Mouse (Mus musculus) heart, adult 2 months (tissue): ENCODE results near the gene Sbk2. TPM values are rescaled to one million over a fixed set of nuclear protein-coding genes. Genes with fewer than 3 reads are reported as not detected.

Experiments used
- DNase-seq, 2 experiments: peaks; one replicate each; pipeline ENCODE4 v3.0.0; 2021
- H3K27ac ChIP-seq: fragments of 200-600 bp; 2 replicates; pipeline ENCODE4 v1.8.1; 2022
- H3K27me3 ChIP-seq: fragments of 200-500 bp; 2 replicates; pipeline ENCODE4 v1.6.1; 2012; ENCODE audit warnings: mild to moderate bottlenecking, low read length, inconsistent platforms, mixed read lengths; ENCODE audit not compliant: control insufficient read depth, insufficient read depth
- H3K36me3 ChIP-seq: fragments of 200-500 bp; 2 replicates; pipeline ENCODE4 v1.6.1; 2012; ENCODE audit warnings: low read length, inconsistent platforms; ENCODE audit not compliant: control insufficient read depth, insufficient read depth
- H3K4me1 ChIP-seq: fragments of 200-500 bp; 2 replicates; pipeline ENCODE4 v1.6.1; 2011; ENCODE audit warnings: low read length; ENCODE audit not compliant: control insufficient read depth, insufficient read depth
- H3K4me3 ChIP-seq: fragments of 200-600 bp; 2 replicates; pipeline ENCODE4 v1.8.1; 2022
- H3K79me2 ChIP-seq: fragments of 200-500 bp; replicated peaks from 2 replicates; pipeline ENCODE4 v1.6.1; 2012; ENCODE audit warnings: mild to moderate bottlenecking, inconsistent platforms, low read length, moderate library complexity, mixed read lengths; ENCODE audit not compliant: control insufficient read depth, insufficient read depth
- H3K9ac ChIP-seq: fragments of 200-500 bp; 2 replicates; pipeline ENCODE4 v1.6.1; 2012; ENCODE audit warnings: low read depth, mild to moderate bottlenecking, control low read depth, inconsistent platforms, low read length, mixed read lengths
- CTCF ChIP-seq: fragments of 200-600 bp; IDR thresholded peaks from 2 replicates; pipeline ENCODE4 v1.8.1; 2022; ENCODE audit warnings: antibody characterized with exemption, mild to moderate bottlenecking, moderate library complexity
- EP300 ChIP-seq: fragments of 200-500 bp; IDR thresholded peaks from 2 replicates; pipeline ENCODE4 v1.6.1; 2011; ENCODE audit warnings: low read depth, low read length, control low read depth; ENCODE audit not compliant: insufficient read depth
- POLR2A ChIP-seq: fragments of 200-500 bp; IDR thresholded peaks from 2 replicates; pipeline ENCODE4 v1.6.1; 2011; ENCODE audit warnings: mild to moderate bottlenecking, low read depth, low read length, control low read depth; ENCODE audit not compliant: insufficient read depth
- WGBS: fragments of 180-500 bp; shearing (Covaris S2); methylation state at CpG from one replicate; pipeline ENCODE4 v1.1.7; 2018; 5-methylcytosine and 5-hydroxymethylcytosine counted together
- intact Hi-C: fragments of 180-260 bp; cut with DNase I; formaldehyde crosslinking; loops from one replicate; pipeline ENCODE4 v1.15.1; 2025
- polyA plus RNA-seq: library from polyadenylated mRNA; depleted of rRNA; stranded (reverse); fragments of >200 nt; gene quantifications from 2 replicates; pipeline ENCODE4 v1.2.3, GENCODE M21; 2012
- total RNA-seq, 2 experiments: library from RNA; stranded (reverse); gene quantifications; 2 replicates each; pipeline ENCODE4 v1.2.3; 2021

Sbk2 gene
- total and polyA plus RNA-seq, 3 experiments = 26.5 to 85.0 (median 35.6) TPM

- intact Hi-C loops = no loop called here
- H3K27ac ChIP-seq = no peak overlapping the region; the same call in 1 of the 2 replicates
- TF ChIP-seq CTCF = peak; percentile 19
- no peak for TF ChIP-seq POLR2A
- no peak for TF ChIP-seq EP300
- no peaks in the 10 kb centered on the region for H3K36me3 ChIP-seq
- DNase-seq = no peak
- H3K79me2 ChIP-seq = no peaks in the 10 kb centered on the region
- no peak overlapping the region for H3K9ac ChIP-seq
- H3K4me1 ChIP-seq = no peaks in the 10 kb centered on the region
- H3K27me3 ChIP-seq = no peaks in the 10 kb centered on the region
- H3K4me3 ChIP-seq = no peak overlapping the region
- WGBS = 68% methylated on average over 5 of the region's 5 CpGs
These were observed 679 bp downstream of the Sbk2 start for GRCm38 (mm10) chr7:4963527-4963926.

GRCm38 (mm10) chr7:4957361-4957760 is 6.8 kb downstream of the Sbk2 start:
- H3K9ac ChIP-seq = no peak overlapping the region

GRCm38 (mm10) chr7:4953815-4954445 is 10.3 kb downstream of the Sbk2 start:
- Histone ChIP-seq H3K79me2 (no peaks in the 10 kb centered on the region), H3K36me3 (no peaks in the 10 kb centered on the region), H3K9ac (no peak overlapping the region), H3K27me3 (no peaks in the 10 kb centered on the region), H3K4me3 (no peak overlapping the region), H3K4me1 (peaks cover 4% of the 10 kb centered on the region), H3K27ac (peak overlapping the region; percentile 38)
- peak in 1 of 2 experiments; percentile 37 for DNase-seq
- TF ChIP-seq POLR2A = no peak
- TF ChIP-seq CTCF = no peak
- TF ChIP-seq EP300 = no peak
- intact Hi-C loops = no loop called here
- 23% methylated on average over 10 of the region's 10 CpGs for WGBS

More at GRCm38 (mm10) chr7:4957361-4957760, 6.8 kb downstream of the Sbk2 start:
- H3K4me1 ChIP-seq = peaks cover 2% of the 10 kb centered on the region; the same call in 1 of the 2 replicates
- H3K4me3 ChIP-seq = no peak overlapping the region
- no peak for DNase-seq
- no peaks in the 10 kb centered on the region for H3K27me3 ChIP-seq
- H3K27ac ChIP-seq = no peak overlapping the region
- TF ChIP-seq CTCF = no peak
- no peak for TF ChIP-seq EP300
- intact Hi-C loops = no loop called here
- 65% methylated on average over 10 of the region's 10 CpGs for WGBS
- H3K36me3 ChIP-seq = no peaks in the 10 kb centered on the region
- no peaks in the 10 kb centered on the region for H3K79me2 ChIP-seq

- Histone ChIP-seq H3K36me3 (no peaks in the 10 kb centered on the region), H3K79me2 (no peaks in the 10 kb centered on the region), H3K27me3 (no peaks in the 10 kb centered on the region), H3K4me1 (peaks cover 7% of the 10 kb centered on the region), H3K4me3 (no peak overlapping the region), H3K9ac (no peak overlapping the region), H3K27ac (no peak overlapping the region)
- TF ChIP-seq POLR2A (no peak), EP300 (no peak), CTCF (no peak)
- intact Hi-C loops = no loop called here
- 61% methylated on average over 19 of the region's 19 CpGs for WGBS
- peak in 1 of 2 experiments; percentile 66 for DNase-seq
These were observed 13.5 kb downstream of the Sbk2 start for GRCm38 (mm10) chr7:4950561-4951342.

GRCm38 (mm10) chr7:4948386-4948785 is 15.8 kb downstream of the Sbk2 start:
- WGBS = 44% methylated on average over 6 of the region's 6 CpGs
- Histone ChIP-seq H3K79me2 (no peaks in the 10 kb centered on the region), H3K9ac (no peak overlapping the region), H3K27ac (no peak overlapping the region; the same call in 1 of the 2 replicates), H3K36me3 (no peaks in the 10 kb centered on the region), H3K4me1 (peaks cover 7% of the 10 kb centered on the region), H3K27me3 (no peaks in the 10 kb centered on the region), H3K4me3 (no peak overlapping the region)
- intact Hi-C loops = no loop called here
- no peak for TF ChIP-seq CTCF
- no peak for TF ChIP-seq EP300
- TF ChIP-seq POLR2A = no peak
- no peak for DNase-seq

GRCm38 (mm10) chr7:4947855-4948254 is 16.4 kb downstream of the Sbk2 start:
- Histone ChIP-seq H3K4me1 (peaks cover 8% of the 10 kb centered on the region), H3K79me2 (no peaks in the 10 kb centered on the region), H3K27ac (peak overlapping the region; percentile 12; the same call in 1 of the 2 replicates), H3K4me3 (no peak overlapping the region), H3K27me3 (no peaks in the 10 kb centered on the region), H3K9ac (no peak overlapping the region), H3K36me3 (no peaks in the 10 kb centered on the region)
- intact Hi-C loops = no loop called here
- WGBS = 18% methylated on average over 2 of the region's 2 CpGs
- peak; percentile 79 to 83 for DNase-seq
- no peak for TF ChIP-seq CTCF
- no peak for TF ChIP-seq POLR2A
- peak; percentile 51; the same call in 1 of the 2 replicates for TF ChIP-seq EP300
